Mouse (Mus musculus): Measurements from ENCODE around the gene Hipk1.

Hipk1 gene

GRCm38 (mm10) chr3:103715762-103716693, 75.3 kb downstream of the Hipk1 start:
- DNase-seq (ENCODE audit: low spot score), result no peak

GRCm38 (mm10) chr3:103714942-103715341, 76.4 kb downstream of the Hipk1 start:
- DNase-seq (ENCODE audit: low spot score), result no peak

GRCm38 (mm10) chr3:103714236-103714875, 77.0 kb downstream of the Hipk1 start:
- no peak for DNase-seq (ENCODE audit: low spot score)

GRCm38 (mm10) chr3:103712196-103712595, 79.2 kb downstream of the Hipk1 start:
- DNase-seq (ENCODE audit: low spot score), result no peak

GRCm38 (mm10) chr3:103709470-103710040, 81.8 kb downstream of the Hipk1 start:
- no peak for DNase-seq (ENCODE audit: low spot score)

GRCm38 (mm10) chr3:103705426-103705825, 85.9 kb downstream of the Hipk1 start:
- DNase-seq (ENCODE audit: low spot score), result no peak

GRCm38 (mm10) chr3:103704661-103705060, 86.7 kb downstream of the Hipk1 start:
- DNase-seq (ENCODE audit: low spot score), result no peak

- DNase-seq (ENCODE audit: low spot score), result no peak
These were observed 94.9 kb downstream of the Hipk1 start for GRCm38 (mm10) chr3:103696388-103696925.

- DNase-seq (ENCODE audit: low spot score), result no peak
These were observed 95.8 kb downstream of the Hipk1 start for GRCm38 (mm10) chr3:103695556-103695955.

GRCm38 (mm10) chr3:103690506-103690905, 100.9 kb downstream of the Hipk1 start:
- DNase-seq (ENCODE audit: low spot score), result no peak
